Mouse (Mus musculus) liver, embryonic 14.5 days (tissue): ENCODE measurements around the gene Wdr17.

ENCODE experiments used
- CTCF ChIP-seq: IDR thresholded peaks from 2 replicates; pipeline ENCODE4 v1.5.1; 2016; ENCODE audit warnings: antibody characterized with exemption, low read depth, control low read depth
- EP300 ChIP-seq: IDR thresholded peaks from 2 replicates; pipeline ENCODE4 v1.6.1; 2016; ENCODE audit warnings: antibody characterized with exemption, low read depth

DNA sequence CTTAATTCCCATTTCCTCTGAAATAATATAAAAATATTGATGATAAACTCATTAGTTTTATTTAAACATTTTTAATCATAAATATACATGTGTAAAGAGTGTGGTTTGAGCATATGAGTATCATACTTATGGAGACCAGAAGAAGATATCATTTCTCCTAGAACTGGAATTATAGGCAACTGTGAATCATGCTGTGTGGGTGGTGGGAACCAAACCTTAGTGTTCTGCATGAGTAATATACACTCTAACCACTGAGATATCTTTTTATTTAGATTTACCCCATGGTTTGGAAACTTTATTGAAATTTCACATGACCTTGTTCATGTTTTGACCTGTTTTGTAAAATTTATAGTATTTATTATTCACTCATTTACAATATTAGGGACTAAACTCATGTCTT is 68.3 kb downstream of the Wdr17 start:
- no peak for TF ChIP-seq CTCF
- TF ChIP-seq EP300, result no peak
